Mouse (Mus musculus) heart, postnatal 0 days (tissue): ENCODE data around the gene P4hb. TPM values are rescaled to one million over a fixed set of nuclear protein-coding genes. Genes with fewer than 3 reads are reported as not detected.
A peak's percentile ranks its signal among the peaks of the same experiment; 100 is the strongest.

Experiments used
- ATAC-seq: fragments of 200-750 bp; cut with Nextera tagmentation; 2 replicates; pipeline ENCODE4 v1.8.0; 2017; ENCODE audit warnings: low read depth, moderate number of reproducible peaks, moderate library complexity; ENCODE audit not compliant: insufficient read depth
- DNase-seq: peaks from one replicate; pipeline ENCODE4 v3.0.0-alpha.2; 2016; ENCODE audit warnings: low spot score
- H3K27ac ChIP-seq: fragments of 300-500 bp; sonication (generic); 2 replicates; pipeline ENCODE4 v1.5.1; 2014; ENCODE audit warnings: low read depth, mild to moderate bottlenecking
- H3K27me3 ChIP-seq: fragments of 300-500 bp; sonication (generic); 2 replicates; pipeline ENCODE4 v1.6.1; 2014; ENCODE audit warnings: low read length, mixed read lengths; ENCODE audit not compliant: control insufficient read depth, insufficient read depth
- H3K36me3 ChIP-seq: fragments of 300-500 bp; sonication (generic); replicated peaks from 2 replicates; pipeline ENCODE4 v1.6.1; 2014; ENCODE audit warnings: low read length, mixed read lengths; ENCODE audit not compliant: control insufficient read depth, insufficient read depth
- H3K4me1 ChIP-seq: fragments of 300-500 bp; sonication (generic); 2 replicates; pipeline ENCODE4 v1.6.1; 2014; ENCODE audit warnings: antibody characterized with exemption; ENCODE audit not compliant: control insufficient read depth, insufficient read depth
- H3K4me2 ChIP-seq: fragments of 300-500 bp; sonication (generic); 2 replicates; pipeline ENCODE4 v1.6.1; 2014; ENCODE audit warnings: low read depth, mild to moderate bottlenecking, low read length, moderate library complexity
- H3K4me3 ChIP-seq: fragments of 300-500 bp; sonication (generic); 2 replicates; pipeline ENCODE4 v1.5.1; 2014; ENCODE audit warnings: low read depth, low read length
- H3K9ac ChIP-seq: fragments of 300-500 bp; sonication (generic); replicated peaks from 2 replicates; pipeline ENCODE4 v1.6.1; 2014; ENCODE audit warnings: low read depth, low read length, mixed read lengths
- H3K9me3 ChIP-seq: fragments of 300-500 bp; sonication (generic); replicated peaks from 2 replicates; pipeline ENCODE4 v1.6.1; 2016; ENCODE audit warnings: low read length; ENCODE audit not compliant: control insufficient read depth
- CTCF ChIP-seq: IDR thresholded peaks from 2 replicates; pipeline ENCODE4 v1.5.1; 2016; ENCODE audit warnings: antibody characterized with exemption, control low read depth, low read depth
- EP300 ChIP-seq: IDR thresholded peaks from 2 replicates; pipeline ENCODE4 v1.6.1; 2016; ENCODE audit warnings: antibody characterized with exemption, low read depth
- WGBS: fragments of 180-500 bp; shearing (Covaris S2); extraction: QIAGEN DNeasy Blood & Tissue Kit; methylation state at CpG from one replicate; pipeline ENCODE4 v1.1.7; 2014; 5-methylcytosine and 5-hydroxymethylcytosine counted together
- polyA plus RNA-seq: library from polyadenylated mRNA; unstranded; fragments of >200 nt; fragmentation: Nextera tagmentation; extraction: Ambion mirVana; gene quantifications from 2 replicates; pipeline ENCODE4 v1.2.1, GENCODE M21; 2015
- total RNA-seq: library from RNA; depleted of rRNA; stranded (reverse); fragments of >200 nt; gene quantifications from 2 replicates; pipeline ENCODE4 v1.2.3, GENCODE M21; 2014; ENCODE audit warnings: low replicate concordance

The P4hb gene
- total and polyA plus RNA-seq, 2 experiments from 2014 or later = 232 to 261 TPM

GRCm38 (mm10) chr11:120605667-120606066 lies 32.6 kb upstream of the P4hb start:
- Histone ChIP-seq H3K4me3 (no peak overlapping the region), H3K9ac (no peak overlapping the region), H3K36me3 (peaks cover 52% of the 10 kb centered on the region), H3K27me3 (no peaks in the 10 kb centered on the region), H3K27ac (no peak overlapping the region), H3K9me3 (no peaks in the 10 kb centered on the region), H3K4me2 (no peak overlapping the region), H3K4me1 (peaks cover 21% of the 10 kb centered on the region; the same call in 1 of the 2 replicates)
- TF ChIP-seq EP300 (no peak), CTCF (no peak)
- 82% methylated on average over 7 of the region's 7 CpGs for WGBS
- ATAC-seq = no peak
- no peak for DNase-seq

- Histone ChIP-seq H3K4me3 (no peak overlapping the region), H3K27ac (no peak overlapping the region), H3K4me2 (no peak overlapping the region), H3K36me3 (peaks cover 53% of the 10 kb centered on the region), H3K27me3 (no peaks in the 10 kb centered on the region), H3K9ac (no peak overlapping the region), H3K4me1 (peaks cover 20% of the 10 kb centered on the region; the same call in 1 of the 2 replicates), H3K9me3 (no peaks in the 10 kb centered on the region)
- no peak for ATAC-seq
- TF ChIP-seq CTCF (no peak), EP300 (no peak)
- DNase-seq = no peak
- 82% methylated on average over 2 of the region's 2 CpGs for WGBS
Observed at GRCm38 (mm10) chr11:120603545-120603944, 30.5 kb upstream of the P4hb start.

GRCm38 (mm10) chr11:120600716-120601115 lies 27.7 kb upstream of the P4hb start:
- 91% methylated on average over 3 of the region's 3 CpGs for WGBS
- Histone ChIP-seq H3K4me2 (no peak overlapping the region), H3K36me3 (peaks cover 61% of the 10 kb centered on the region), H3K27me3 (no peaks in the 10 kb centered on the region), H3K27ac (no peak overlapping the region), H3K4me3 (no peak overlapping the region), H3K9ac (no peak overlapping the region), H3K9me3 (no peaks in the 10 kb centered on the region), H3K4me1 (peaks cover 12% of the 10 kb centered on the region)
- ATAC-seq (no peak), DNase-seq (no peak)
- no peak for TF ChIP-seq EP300
- no peak for TF ChIP-seq CTCF

GRCm38 (mm10) chr11:120598990-120599549 lies 26.0 kb upstream of the P4hb start:
- peak overlapping the region; percentile 71 for H3K4me2 ChIP-seq
- no peak for ATAC-seq

GRCm38 (mm10) chr11:120598283-120598989 lies 25.4 kb upstream of the P4hb start, which contains the start of the genes Alyref and Anapc11:
Gene Alyref, minus strand, starts transcription at chr11:120598365.
Gene Anapc11, plus strand, starts transcription at chr11:120598421.
- under 1% methylated on average over 87 of the region's 88 CpGs for WGBS

More at GRCm38 (mm10) chr11:120598990-120599549, 26.0 kb upstream of the P4hb start:
- Histone ChIP-seq H3K9ac (peak overlapping the region; percentile 49; the same call in 1 of the 2 replicates), H3K4me1 (peaks cover 12% of the 10 kb centered on the region), H3K27me3 (no peaks in the 10 kb centered on the region), H3K9me3 (no peaks in the 10 kb centered on the region), H3K4me3 (peak overlapping the region; percentile 89), H3K27ac (peak overlapping the region; percentile 79; the same call in 1 of the 2 replicates), H3K36me3 (peaks cover 59% of the 10 kb centered on the region)
- WGBS = 42% methylated on average over 17 of the region's 17 CpGs
- no peak for DNase-seq
- TF ChIP-seq EP300 (no peak), CTCF (no peak)

More at GRCm38 (mm10) chr11:120598283-120598989, 25.4 kb upstream of the P4hb start, which contains the start of the genes Alyref and Anapc11:
- Histone ChIP-seq H3K4me2 (peak within 1 kb of the TSS; percentile 92), H3K4me3 (peak within 1 kb of the TSS; percentile 89), H3K27me3 (no peaks in the 10 kb centered on the region), H3K27ac (peak within 1 kb of the TSS; percentile 90), H3K36me3 (peaks cover 59% of the 10 kb centered on the region), H3K4me1 (peaks cover 12% of the 10 kb centered on the region), H3K9ac (peak within 1 kb of the TSS; percentile 97), H3K9me3 (no peaks in the 10 kb centered on the region)
- DNase-seq (peak; percentile 94), ATAC-seq (peak; percentile 97)
- TF ChIP-seq CTCF (no peak), EP300 (peak; percentile 82; the same call in 1 of the 2 replicates)
